Mouse (Mus musculus): ENCODE measurements at regions not wholly inside any gene's neighbourhood (a gene's known extent, or its start where the extent isn't known, plus 50 kb on each side); places are given as distances from the start of the nearest gene placed in this dataset.

DNA sequence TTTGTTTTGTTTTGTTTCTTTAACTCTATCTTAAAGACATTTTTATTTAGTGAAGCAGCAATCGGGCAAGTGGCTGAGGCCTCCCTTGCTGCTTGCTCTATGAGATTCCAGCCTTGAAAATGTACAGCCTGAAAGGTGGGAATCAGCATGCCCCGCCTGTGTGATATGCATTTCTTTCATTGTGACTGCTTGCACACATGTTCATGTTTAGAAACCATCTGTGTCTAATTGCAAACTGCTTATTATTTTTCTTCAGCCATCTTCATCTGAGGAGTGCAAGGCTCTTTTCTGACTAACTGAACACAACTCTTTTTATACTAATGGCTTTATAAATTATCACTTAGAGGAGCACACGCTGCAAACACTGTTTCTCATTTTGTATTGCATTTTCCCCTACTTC, 449.0 kb upstream of the Sptlc3 start:
- no peaks in the 10 kb centered on the region for H3K9me3 ChIP-seq (ENCODE audit: control insufficient read depth, low read length)
- no peak overlapping the region for H3K9ac ChIP-seq (ENCODE audit: low read length)
- no peak overlapping the region for H3K4me2 ChIP-seq (ENCODE audit: low read depth)
- H3K4me1 ChIP-seq (ENCODE audit: control insufficient read depth, insufficient read depth, low read length) = no peaks in the 10 kb centered on the region
- no peak for ATAC-seq (ENCODE audit: insufficient read depth, low FRiP score, low TSS enrichment)
- DNase-seq (ENCODE audit: low spot score) = no peak
- WGBS = 86% methylated on average over 3 of the region's 3 CpGs
- H3K36me3 ChIP-seq (ENCODE audit: control insufficient read depth, insufficient read depth, low read length) = no peaks in the 10 kb centered on the region
- no peak overlapping the region for H3K27ac ChIP-seq (ENCODE audit: low read depth, low read length)
- no peaks in the 10 kb centered on the region for H3K27me3 ChIP-seq (ENCODE audit: control insufficient read depth, insufficient read depth, low read length)
- H3K4me3 ChIP-seq (ENCODE audit: low read depth, low read length) = no peak overlapping the region

- 71% methylated on average over 2 of the region's 2 CpGs for WGBS
- Histone ChIP-seq H3K4me2 (ENCODE audit: low read depth) (no peak overlapping the region), H3K27me3 (ENCODE audit: control insufficient read depth, insufficient read depth, low read length) (no peaks in the 10 kb centered on the region), H3K27ac (ENCODE audit: low read depth, low read length) (no peak overlapping the region), H3K4me1 (ENCODE audit: control insufficient read depth, insufficient read depth, low read length) (no peaks in the 10 kb centered on the region), H3K36me3 (ENCODE audit: control insufficient read depth, insufficient read depth, low read length) (no peaks in the 10 kb centered on the region), H3K9me3 (ENCODE audit: control insufficient read depth, low read length) (no peaks in the 10 kb centered on the region), H3K9ac (ENCODE audit: low read length) (no peak overlapping the region), H3K4me3 (ENCODE audit: low read depth, low read length) (no peak overlapping the region)
- no peak for DNase-seq (ENCODE audit: low spot score)
- ATAC-seq (ENCODE audit: insufficient read depth, low FRiP score, low TSS enrichment) = no peak
These were observed 438.5 kb upstream of the Sptlc3 start for GRCm38 (mm10) chr2:139055249-139055648.

GRCm38 (mm10) chr2:139069276-139069961, 424.3 kb upstream of the Sptlc3 start:
- 84% methylated on average over 6 of the region's 6 CpGs for WGBS

GRCm38 (mm10) chr2:139071690-139072089, 422.0 kb upstream of the Sptlc3 start:
- no peaks in the 10 kb centered on the region for H3K36me3 ChIP-seq (ENCODE audit: control insufficient read depth, insufficient read depth, low read length)
- no peak overlapping the region for H3K27ac ChIP-seq (ENCODE audit: low read depth, low read length)
- no peaks in the 10 kb centered on the region for H3K27me3 ChIP-seq (ENCODE audit: control insufficient read depth, insufficient read depth, low read length)
- H3K4me1 ChIP-seq (ENCODE audit: control insufficient read depth, insufficient read depth, low read length) = no peaks in the 10 kb centered on the region
- WGBS = 76% methylated on average over 1 of the region's 1 CpGs
- no peaks in the 10 kb centered on the region for H3K9me3 ChIP-seq (ENCODE audit: control insufficient read depth, low read length)
- H3K9ac ChIP-seq (ENCODE audit: low read length) = no peak overlapping the region
- no peak for DNase-seq (ENCODE audit: low spot score)
- no peak overlapping the region for H3K4me3 ChIP-seq (ENCODE audit: low read depth, low read length)
- ATAC-seq (ENCODE audit: insufficient read depth, low FRiP score, low TSS enrichment) = no peak
- H3K4me2 ChIP-seq (ENCODE audit: low read depth) = no peak overlapping the region

More at GRCm38 (mm10) chr2:139069276-139069961, 424.3 kb upstream of the Sptlc3 start:
- H3K27ac ChIP-seq (ENCODE audit: low read depth, low read length) = no peak overlapping the region
- no peaks in the 10 kb centered on the region for H3K36me3 ChIP-seq (ENCODE audit: control insufficient read depth, insufficient read depth, low read length)
- H3K4me1 ChIP-seq (ENCODE audit: control insufficient read depth, insufficient read depth, low read length) = no peaks in the 10 kb centered on the region
- no peak overlapping the region for H3K4me3 ChIP-seq (ENCODE audit: low read depth, low read length)
- no peak overlapping the region for H3K4me2 ChIP-seq (ENCODE audit: low read depth)
- no peaks in the 10 kb centered on the region for H3K27me3 ChIP-seq (ENCODE audit: control insufficient read depth, insufficient read depth, low read length)
- DNase-seq (ENCODE audit: low spot score) (no peak), ATAC-seq (ENCODE audit: insufficient read depth, low FRiP score, low TSS enrichment) (no peak)
- no peak overlapping the region for H3K9ac ChIP-seq (ENCODE audit: low read length)
- H3K9me3 ChIP-seq (ENCODE audit: control insufficient read depth, low read length) = no peaks in the 10 kb centered on the region

- Histone ChIP-seq H3K27me3 (ENCODE audit: control insufficient read depth, insufficient read depth, low read length) (no peaks in the 10 kb centered on the region), H3K36me3 (ENCODE audit: control insufficient read depth, insufficient read depth, low read length) (no peaks in the 10 kb centered on the region), H3K9me3 (ENCODE audit: control insufficient read depth, low read length) (no peaks in the 10 kb centered on the region), H3K27ac (ENCODE audit: low read depth, low read length) (no peak overlapping the region), H3K4me3 (ENCODE audit: low read depth, low read length) (no peak overlapping the region), H3K4me2 (ENCODE audit: low read depth) (no peak overlapping the region), H3K4me1 (ENCODE audit: control insufficient read depth, insufficient read depth, low read length) (no peaks in the 10 kb centered on the region), H3K9ac (ENCODE audit: low read length) (no peak overlapping the region)
- 80% methylated on average over 6 of the region's 6 CpGs for WGBS
- ATAC-seq (ENCODE audit: insufficient read depth, low FRiP score, low TSS enrichment) (no peak), DNase-seq (ENCODE audit: low spot score) (no peak)
These were observed 400.1 kb upstream of the Sptlc3 start for GRCm38 (mm10) chr2:139093487-139094066.

DNA sequence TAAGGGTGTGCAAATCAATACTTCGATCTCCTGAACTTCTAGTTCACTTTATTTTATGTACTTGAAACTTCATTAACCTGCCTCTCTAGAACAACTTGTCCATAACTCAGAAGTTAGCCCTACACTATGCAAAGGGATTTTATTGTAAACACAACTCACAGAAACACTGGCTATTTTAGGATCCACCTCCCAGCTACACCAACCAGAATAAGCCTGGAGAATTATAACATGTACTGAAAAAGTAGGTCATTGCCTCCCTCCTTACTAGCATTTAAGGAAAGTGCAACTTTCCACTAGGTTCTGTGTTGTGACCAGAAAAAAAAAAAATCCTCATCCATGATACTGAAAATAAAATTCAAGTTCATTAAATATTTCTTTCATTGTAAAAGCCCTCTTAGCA, 382.0 kb upstream of the Sptlc3 start:
- ATAC-seq (ENCODE audit: insufficient read depth, low FRiP score, low TSS enrichment) (no peak), DNase-seq (ENCODE audit: low spot score) (no peak)
- Histone ChIP-seq H3K4me3 (ENCODE audit: low read depth, low read length) (no peak overlapping the region), H3K27me3 (ENCODE audit: control insufficient read depth, insufficient read depth, low read length) (no peaks in the 10 kb centered on the region), H3K27ac (ENCODE audit: low read depth, low read length) (no peak overlapping the region), H3K4me1 (ENCODE audit: control insufficient read depth, insufficient read depth, low read length) (no peaks in the 10 kb centered on the region), H3K9me3 (ENCODE audit: control insufficient read depth, low read length) (no peaks in the 10 kb centered on the region), H3K36me3 (ENCODE audit: control insufficient read depth, insufficient read depth, low read length) (no peaks in the 10 kb centered on the region), H3K9ac (ENCODE audit: low read length) (no peak overlapping the region), H3K4me2 (ENCODE audit: low read depth) (no peak overlapping the region)
- 93% methylated on average over 1 of the region's 1 CpGs for WGBS

- 93% methylated on average over 4 of the region's 4 CpGs for WGBS
- Histone ChIP-seq H3K27ac (ENCODE audit: low read depth, low read length) (no peak overlapping the region), H3K36me3 (ENCODE audit: control insufficient read depth, insufficient read depth, low read length) (no peaks in the 10 kb centered on the region), H3K4me2 (ENCODE audit: low read depth) (no peak overlapping the region), H3K9me3 (ENCODE audit: control insufficient read depth, low read length) (no peaks in the 10 kb centered on the region), H3K4me1 (ENCODE audit: control insufficient read depth, insufficient read depth, low read length) (no peaks in the 10 kb centered on the region), H3K4me3 (ENCODE audit: low read depth, low read length) (no peak overlapping the region), H3K27me3 (ENCODE audit: control insufficient read depth, insufficient read depth, low read length) (no peaks in the 10 kb centered on the region), H3K9ac (ENCODE audit: low read length) (no peak overlapping the region)
- ATAC-seq (ENCODE audit: insufficient read depth, low FRiP score, low TSS enrichment) (no peak), DNase-seq (ENCODE audit: low spot score) (no peak)
These were observed 379.2 kb upstream of the Sptlc3 start for GRCm38 (mm10) chr2:139114523-139114922.

DNA sequence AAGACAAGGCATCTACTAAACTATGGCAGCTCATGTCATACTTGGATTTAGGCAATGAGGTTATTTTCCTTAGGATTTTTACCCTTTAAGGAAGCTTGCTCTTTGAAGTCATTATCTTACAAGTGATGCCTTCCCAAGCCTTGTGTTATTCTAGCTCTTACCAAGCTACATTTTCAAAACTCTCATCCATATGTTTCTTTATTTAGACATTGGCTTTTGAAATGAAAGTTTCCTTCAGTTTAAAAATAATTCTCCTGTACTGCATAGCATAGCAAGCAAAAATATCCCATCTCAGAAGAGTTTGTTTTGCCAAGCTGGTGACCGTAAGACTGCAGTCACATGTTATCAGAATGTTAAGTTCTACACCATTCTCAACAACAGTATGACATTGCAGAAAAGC, 372.8 kb upstream of the Sptlc3 start:
- WGBS = 94% methylated on average over 1 of the region's 1 CpGs
- ATAC-seq (ENCODE audit: insufficient read depth, low FRiP score, low TSS enrichment) = no peak
- Histone ChIP-seq H3K4me1 (ENCODE audit: control insufficient read depth, insufficient read depth, low read length) (no peaks in the 10 kb centered on the region), H3K9ac (ENCODE audit: low read length) (no peak overlapping the region), H3K4me2 (ENCODE audit: low read depth) (no peak overlapping the region), H3K9me3 (ENCODE audit: control insufficient read depth, low read length) (no peaks in the 10 kb centered on the region), H3K36me3 (ENCODE audit: control insufficient read depth, insufficient read depth, low read length) (no peaks in the 10 kb centered on the region), H3K27me3 (ENCODE audit: control insufficient read depth, insufficient read depth, low read length) (no peaks in the 10 kb centered on the region), H3K4me3 (ENCODE audit: low read depth, low read length) (no peak overlapping the region), H3K27ac (ENCODE audit: low read depth, low read length) (no peak overlapping the region)
- no peak for DNase-seq (ENCODE audit: low spot score)

- no peaks in the 10 kb centered on the region for H3K36me3 ChIP-seq (ENCODE audit: control insufficient read depth, insufficient read depth, low read length)
- DNase-seq (ENCODE audit: low spot score) = no peak
- WGBS = 75% methylated on average over 1 of the region's 1 CpGs
These were observed 361.6 kb upstream of the Sptlc3 start for GRCm38 (mm10) chr2:139132121-139132520.

More at GRCm38 (mm10) chr2:139132121-139132520, 361.6 kb upstream of the Sptlc3 start:
- Histone ChIP-seq H3K9ac (ENCODE audit: low read length) (no peak overlapping the region), H3K4me2 (ENCODE audit: low read depth) (no peak overlapping the region), H3K9me3 (ENCODE audit: control insufficient read depth, low read length) (no peaks in the 10 kb centered on the region), H3K4me3 (ENCODE audit: low read depth, low read length) (no peak overlapping the region), H3K27ac (ENCODE audit: low read depth, low read length) (no peak overlapping the region), H3K4me1 (ENCODE audit: control insufficient read depth, insufficient read depth, low read length) (no peaks in the 10 kb centered on the region), H3K27me3 (ENCODE audit: control insufficient read depth, insufficient read depth, low read length) (no peaks in the 10 kb centered on the region)
- no peak for ATAC-seq (ENCODE audit: insufficient read depth, low FRiP score, low TSS enrichment)

Data from neural tube, embryonic 11.5 days (tissue).